Comparison of ENCODE assay signal across 15 mouse cellular contexts in genomic region chr3:82185626-82186025, GRCm38 (mm10). TPM values are rescaled to one million over a fixed set of nuclear protein-coding genes. Genes with fewer than 3 reads are reported as not detected.
DNase-seq lines count a peak whose midpoint lies in the region; ATAC-seq and TF ChIP-seq lines count a peak whose summit lies in the region.
"Had no signal": no experiment of that assay in that cellular context is flagged by ENCODE, and none has a peak within 500 bp of the region (broad histone marks: within the 10 kb centered on the region; RNA-seq: fewer than 3 reads in every experiment).

No protein-coding gene starts in this region.

- no peak overlapping the region for H3K9ac ChIP-seq in hindbrain, embryonic 13.5 days
- H3K9ac ChIP-seq in stomach, postnatal 0 days (ENCODE audit: low read length), result no peak overlapping the region
- H3K9ac ChIP-seq: liver, embryonic 12.5 days had no signal

- no peak for ATAC-seq in hindbrain, embryonic 13.5 days (ENCODE audit: low FRiP score)
- no peak for ATAC-seq in stomach, postnatal 0 days (ENCODE audit: low FRiP score, low TSS enrichment)
- ATAC-seq: liver, embryonic 12.5 days had no signal

- H3K9me3 ChIP-seq in hindbrain, embryonic 13.5 days, result 0 out of 2 replicates have a peak, but pooled peaks cover 5% of the 10 kb centered on the region
- no peaks in the 10 kb centered on the region for H3K9me3 ChIP-seq in stomach, postnatal 0 days (ENCODE audit: control insufficient read depth, low read length)
- H3K9me3 ChIP-seq: liver, embryonic 12.5 days had no signal

- TF ChIP-seq EP300 in stomach, postnatal 0 days (optimal IDR thresholded peaks at IDR 0.05), result no peak

- DNase-seq in gastrocnemius, postnatal 14 days, result peak; percentile 8
- no peak for DNase-seq in gastrocnemius, postnatal 36 days
- DNase-seq in Muller cell, postnatal 12 days (ENCODE audit: inconsistent ontology term), result peak; percentile 7
- DNase-seq in frontal cortex, postnatal 36 days (ENCODE audit: low spot score in 2 of 2), result peak; percentile 35 to 53
- DNase-seq in left cerebral cortex, postnatal 14 days (ENCODE audit: low spot score in 2 of 2), result peak; percentile 40 to 68
- DNase-seq in thymus, postnatal 25 days, result no peak
- no peak for DNase-seq in stomach, postnatal 0 days (ENCODE audit: low spot score)
- DNase-seq: adrenal gland, adult 2 months; embryo, embryonic 11 days; gastrocnemius, postnatal 10 days; kidney, adult 8-10 months; thymus, postnatal 4 days had no signal

- no peak overlapping the region for H3K4me2 ChIP-seq in hindbrain, embryonic 13.5 days
- H3K4me2 ChIP-seq in stomach, postnatal 0 days (replicated peaks; ENCODE audit: low read depth), result no peak overlapping the region
- H3K4me2 ChIP-seq: liver, embryonic 12.5 days had no signal

- no peak overlapping the region for H3K27ac ChIP-seq in hindbrain, embryonic 13.5 days
- H3K27ac ChIP-seq in stomach, postnatal 0 days (replicated peaks), result no peak overlapping the region
- H3K27ac ChIP-seq: left cerebral cortex, adult 2 months; liver, embryonic 12.5 days had no signal

- 94% methylated on average over 9 of the region's 9 CpGs for WGBS in hindbrain, embryonic 13.5 days
- 77% methylated on average over 9 of the region's 9 CpGs for WGBS in stomach, postnatal 0 days

- intact Hi-C loops in gastrocnemius, postnatal 14 days (cut with DNase I; ENCODE audit: low total_unique reads), result no loop called here
- intact Hi-C loops in gastrocnemius, postnatal 36 days (cut with DNase I), result no loop called here
- intact Hi-C loops in left cerebral cortex, postnatal 14 days (cut with DNase I), result no loop called here

- no peak overlapping the region for H3K4me3 ChIP-seq in hindbrain, embryonic 13.5 days
- H3K4me3 ChIP-seq in stomach, postnatal 0 days (ENCODE audit: low read depth, low read length), result no peak overlapping the region
- H3K4me3 ChIP-seq: left cerebral cortex, adult 2 months; liver, embryonic 12.5 days had no signal

- no peak for TF ChIP-seq CTCF in stomach, postnatal 0 days (IDR thresholded peaks at IDR 0.05; ENCODE audit: low read depth)

- H3K36me3 ChIP-seq in hindbrain, embryonic 13.5 days, result no peaks in the 10 kb centered on the region
- H3K36me3 ChIP-seq in stomach, postnatal 0 days (ENCODE audit: control insufficient read depth, insufficient read depth, low read length), result no peaks in the 10 kb centered on the region
- H3K36me3 ChIP-seq: liver, embryonic 12.5 days had no signal

- H3K27me3 ChIP-seq in hindbrain, embryonic 13.5 days, result no peaks in the 10 kb centered on the region
- no peaks in the 10 kb centered on the region for H3K27me3 ChIP-seq in stomach, postnatal 0 days (ENCODE audit: control insufficient read depth, insufficient read depth, low read length)
- H3K27me3 ChIP-seq: liver, embryonic 12.5 days had no signal

- H3K4me1 ChIP-seq in hindbrain, embryonic 13.5 days (replicated peaks), result no peaks in the 10 kb centered on the region
- no peaks in the 10 kb centered on the region for H3K4me1 ChIP-seq in stomach, postnatal 0 days (replicated peaks; ENCODE audit: control insufficient read depth, insufficient read depth)
- H3K4me1 ChIP-seq: liver, embryonic 12.5 days had no signal

RNA-seq across cellular contexts. Expression of gene Gucy1a1, which starts 40.0 kb away (rescaled TPM):
- 10 to 100 TPM; 18.2 TPM for total RNA-seq in gastrocnemius, postnatal 14 days (2021)
- total RNA-seq in gastrocnemius, postnatal 36 days (2021), result 1 to 10 TPM; 5.8 to 7.0 TPM
- 10 to 100 TPM; 77.6 to 78.0 TPM for total RNA-seq in left cerebral cortex, postnatal 14 days (2021)
- 13.4 and 15.3 TPM in 2 replicates for polyA plus RNA-seq in hindbrain, embryonic 13.5 days (2015; fragmentation: Nextera tagmentation; extraction: Ambion mirVana)
- polyA plus RNA-seq in stomach, postnatal 0 days (2015; fragmentation: Nextera tagmentation; extraction: Ambion mirVana), result 16.3 and 17.3 TPM in 2 replicates

Comparison
In these comparisons a context has a peak if more than half of its experiments do, and no peak if none do; other contexts are left out.
1. DNase-seq: peak in gastrocnemius, postnatal 14 days (single experiment), Muller cell, postnatal 12 days (single experiment), frontal cortex, postnatal 36 days (2 of 2) and left cerebral cortex, postnatal 14 days (2 of 2); none in gastrocnemius, postnatal 36 days (0 of 2), thymus, postnatal 25 days (single experiment) and stomach, postnatal 0 days (single experiment).
2. RNA of gene Gucy1a1, which starts 40.0 kb away (total RNA-seq): 77.6 to 78.0 TPM in left cerebral cortex, postnatal 14 days; 18.2 TPM in gastrocnemius, postnatal 14 days and 5.8 to 7.0 TPM in gastrocnemius, postnatal 36 days; every median in the first group is over 4 times any median in the second.